Mouse (Mus musculus): ENCODE data around the gene Arhgef33.
"Not testable (repeated sequence)": the region's sequence is repeated elsewhere in the genome, so short reads cannot be mapped to it uniquely, and the experiment has no call there.

Arhgef33 gene

GRCm38 (mm10) chr17:80307251-80307650, at the start of gene Arhgef33:
Gene Arhgef33, plus strand, starts transcription at chr17:80307407.
- in situ Hi-C loops (cut with MboI, MseI) = no loop called here

GRCm38 (mm10) chr17:80267065-80267464, 40.1 kb upstream of the Arhgef33 start:
- in situ Hi-C loops (cut with MboI, MseI) = no loop called here

- in situ Hi-C loops (cut with MboI, MseI) = no loop called here
Observed at GRCm38 (mm10) chr17:80268151-80268550, 39.1 kb upstream of the Arhgef33 start.

GRCm38 (mm10) chr17:80270622-80271021, 36.6 kb upstream of the Arhgef33 start:
- in situ Hi-C loops (cut with MboI, MseI) = not testable (repeated sequence)

GRCm38 (mm10) chr17:80278255-80278654, 29.0 kb upstream of the Arhgef33 start:
- in situ Hi-C loops (cut with MboI, MseI) = loop anchor here (5.0 kb wide), 1 partner anchor 279 kb away; no protein-coding TSS in a partner anchor

- in situ Hi-C loops (cut with MboI, MseI) = loop anchor here (5.0 kb wide), 1 partner anchor 278 kb away; no protein-coding TSS in a partner anchor
Observed at GRCm38 (mm10) chr17:80279340-80280070, 27.7 kb upstream of the Arhgef33 start.

GRCm38 (mm10) chr17:80284446-80284845, 22.8 kb upstream of the Arhgef33 start:
- in situ Hi-C loops (cut with MboI, MseI) = no loop called here

- in situ Hi-C loops (cut with MboI, MseI) = no loop called here
Observed at GRCm38 (mm10) chr17:80288012-80288411, 19.2 kb upstream of the Arhgef33 start.

- in situ Hi-C loops (cut with MboI, MseI) = no loop called here
Observed at GRCm38 (mm10) chr17:80289280-80290073, 17.7 kb upstream of the Arhgef33 start.

GRCm38 (mm10) chr17:80290074-80290657, 17.0 kb upstream of the Arhgef33 start, which contains the start of the genes Morn2 and Dhx57:
Gene Morn2, plus strand, starts transcription at chr17:80290203.
Gene Dhx57, minus strand, starts transcription at chr17:80290476.
- in situ Hi-C loops (cut with MboI, MseI) = no loop called here

GRCm38 (mm10) chr17:80291148-80291547, 16.1 kb upstream of the Arhgef33 start:
- in situ Hi-C loops (cut with MboI, MseI) = no loop called here

GRCm38 (mm10) chr17:80295258-80295657, 11.9 kb upstream of the Arhgef33 start:
- in situ Hi-C loops (cut with MboI, MseI) = no loop called here

GRCm38 (mm10) chr17:80298844-80299243, 8.4 kb upstream of the Arhgef33 start:
- in situ Hi-C loops (cut with MboI, MseI) = no loop called here

- in situ Hi-C loops (cut with MboI, MseI) = no loop called here
Observed at GRCm38 (mm10) chr17:80311761-80312160, 4.6 kb downstream of the Arhgef33 start.

- in situ Hi-C loops (cut with MboI, MseI) = no loop called here
Observed at GRCm38 (mm10) chr17:80312405-80312804, 5.2 kb downstream of the Arhgef33 start.

GRCm38 (mm10) chr17:80322228-80322627, 15.0 kb downstream of the Arhgef33 start:
- in situ Hi-C loops (cut with MboI, MseI) = no loop called here

- in situ Hi-C loops (cut with MboI, MseI) = no loop called here
Observed at GRCm38 (mm10) chr17:80323015-80323414, 15.8 kb downstream of the Arhgef33 start.

- in situ Hi-C loops (cut with MboI, MseI) = no loop called here
Observed at GRCm38 (mm10) chr17:80323658-80324057, 16.5 kb downstream of the Arhgef33 start.

GRCm38 (mm10) chr17:80324521-80324920, 17.3 kb downstream of the Arhgef33 start:
- in situ Hi-C loops (cut with MboI, MseI) = no loop called here

- in situ Hi-C loops (cut with MboI, MseI) = no loop called here
Observed at GRCm38 (mm10) chr17:80325456-80325855, 18.2 kb downstream of the Arhgef33 start.

GRCm38 (mm10) chr17:80326431-80326830, 19.2 kb downstream of the Arhgef33 start:
- in situ Hi-C loops (cut with MboI, MseI) = no loop called here

- in situ Hi-C loops (cut with MboI, MseI) = no loop called here
Observed at GRCm38 (mm10) chr17:80332386-80332785, 25.2 kb downstream of the Arhgef33 start.
